Mouse (Mus musculus) heart, adult 2 months (tissue): Measurements from ENCODE around the gene Mlf2. TPM values are rescaled to one million over a fixed set of nuclear protein-coding genes. Genes with fewer than 3 reads are reported as not detected.

Experiments used
- DNase-seq, 2 experiments: peaks; one replicate each; pipeline ENCODE4 v3.0.0; 2021
- H3K27ac ChIP-seq: fragments of 200-600 bp; 2 replicates; pipeline ENCODE4 v1.8.1; 2022
- H3K27me3 ChIP-seq: fragments of 200-500 bp; 2 replicates; pipeline ENCODE4 v1.6.1; 2012; ENCODE audit warnings: mild to moderate bottlenecking, low read length, inconsistent platforms, mixed read lengths; ENCODE audit not compliant: control insufficient read depth, insufficient read depth
- H3K36me3 ChIP-seq: fragments of 200-500 bp; 2 replicates; pipeline ENCODE4 v1.6.1; 2012; ENCODE audit warnings: low read length, inconsistent platforms; ENCODE audit not compliant: control insufficient read depth, insufficient read depth
- H3K4me1 ChIP-seq: fragments of 200-500 bp; 2 replicates; pipeline ENCODE4 v1.6.1; 2011; ENCODE audit warnings: low read length; ENCODE audit not compliant: control insufficient read depth, insufficient read depth
- H3K4me3 ChIP-seq: fragments of 200-600 bp; 2 replicates; pipeline ENCODE4 v1.8.1; 2022
- H3K79me2 ChIP-seq: fragments of 200-500 bp; replicated peaks from 2 replicates; pipeline ENCODE4 v1.6.1; 2012; ENCODE audit warnings: mild to moderate bottlenecking, inconsistent platforms, low read length, moderate library complexity, mixed read lengths; ENCODE audit not compliant: control insufficient read depth, insufficient read depth
- H3K9ac ChIP-seq: fragments of 200-500 bp; 2 replicates; pipeline ENCODE4 v1.6.1; 2012; ENCODE audit warnings: low read depth, mild to moderate bottlenecking, control low read depth, inconsistent platforms, low read length, mixed read lengths
- CTCF ChIP-seq: fragments of 200-600 bp; IDR thresholded peaks from 2 replicates; pipeline ENCODE4 v1.8.1; 2022; ENCODE audit warnings: antibody characterized with exemption, mild to moderate bottlenecking, moderate library complexity
- EP300 ChIP-seq: fragments of 200-500 bp; IDR thresholded peaks from 2 replicates; pipeline ENCODE4 v1.6.1; 2011; ENCODE audit warnings: low read depth, low read length, control low read depth; ENCODE audit not compliant: insufficient read depth
- POLR2A ChIP-seq: fragments of 200-500 bp; IDR thresholded peaks from 2 replicates; pipeline ENCODE4 v1.6.1; 2011; ENCODE audit warnings: mild to moderate bottlenecking, low read depth, low read length, control low read depth; ENCODE audit not compliant: insufficient read depth
- WGBS: fragments of 180-500 bp; shearing (Covaris S2); methylation state at CpG from one replicate; pipeline ENCODE4 v1.1.7; 2018; 5-methylcytosine and 5-hydroxymethylcytosine counted together
- intact Hi-C: fragments of 180-260 bp; cut with DNase I; formaldehyde crosslinking; loops from one replicate; pipeline ENCODE4 v1.15.1; 2025
- polyA plus RNA-seq: library from polyadenylated mRNA; depleted of rRNA; stranded (reverse); fragments of >200 nt; gene quantifications from 2 replicates; pipeline ENCODE4 v1.2.3, GENCODE M21; 2012
- total RNA-seq, 2 experiments: library from RNA; stranded (reverse); gene quantifications; 2 replicates each; pipeline ENCODE4 v1.2.3; 2021

Mlf2 gene
- total and polyA plus RNA-seq, 3 experiments: 179 to 259 (median 194) TPM

- no peak for TF ChIP-seq EP300
- TF ChIP-seq POLR2A: no peak
- TF ChIP-seq CTCF: no peak
- Histone ChIP-seq H3K4me3 (no peak overlapping the region), H3K9ac (no peak overlapping the region), H3K27ac (no peak overlapping the region), H3K27me3 (no peaks in the 10 kb centered on the region), H3K4me1 (peaks cover 3% of the 10 kb centered on the region; the same call in 1 of the 2 replicates), H3K36me3 (no peaks in the 10 kb centered on the region), H3K79me2 (no peaks in the 10 kb centered on the region)
- DNase-seq: no peak
- 42% methylated on average over 1 of the region's 1 CpGs for WGBS
- intact Hi-C loops: no loop called here
Observed at GRCm38 (mm10) chr6:124907767-124908166, 23.4 kb upstream of the Mlf2 start.

- H3K27me3 ChIP-seq: no peaks in the 10 kb centered on the region
- H3K9ac ChIP-seq: peak overlapping the region; percentile 24
- TF ChIP-seq EP300: no peak
- TF ChIP-seq CTCF: no peak
- no peak for TF ChIP-seq POLR2A
- H3K27ac ChIP-seq: no peak overlapping the region
- H3K79me2 ChIP-seq: no peaks in the 10 kb centered on the region
- DNase-seq: no peak
- no peaks in the 10 kb centered on the region; the same call in 1 of the 2 replicates for H3K4me1 ChIP-seq
- H3K36me3 ChIP-seq: no peaks in the 10 kb centered on the region
- intact Hi-C loops: no loop called here
- no peak overlapping the region for H3K4me3 ChIP-seq
- 42% methylated on average over 32 of the region's 32 CpGs for WGBS
Observed at GRCm38 (mm10) chr6:124910032-124910431, 21.2 kb upstream of the Mlf2 start.

GRCm38 (mm10) chr6:124911533-124912218 is 19.5 kb upstream of the Mlf2 start, which contains the start of gene Lag3:
Lag3 (minus strand) TSS chr6:124911705.
- Histone ChIP-seq H3K9ac (no peak within 1 kb of the TSS), H3K27ac (no peak within 1 kb of the TSS), H3K79me2 (no peaks in the 10 kb centered on the region), H3K4me1 (peaks cover 9% of the 10 kb centered on the region), H3K27me3 (no peaks in the 10 kb centered on the region), H3K36me3 (no peaks in the 10 kb centered on the region), H3K4me3 (no peak within 1 kb of the TSS)
- no peak for DNase-seq
- intact Hi-C loops: no loop called here
- 31% methylated on average over 13 of the region's 13 CpGs for WGBS
- TF ChIP-seq CTCF (no peak), POLR2A (no peak), EP300 (no peak)

- TF ChIP-seq POLR2A (no peak), CTCF (no peak), EP300 (no peak)
- no peaks in the 10 kb centered on the region for H3K36me3 ChIP-seq
- intact Hi-C loops: no loop called here
- no peak overlapping the region for H3K9ac ChIP-seq
- no peak overlapping the region for H3K27ac ChIP-seq
- H3K79me2 ChIP-seq: 0 out of 2 replicates have a peak, but pooled peaks cover 2% of the 10 kb centered on the region
- 44% methylated on average over 6 of the region's 6 CpGs for WGBS
- H3K4me3 ChIP-seq: no peak overlapping the region
- DNase-seq: no peak
- H3K27me3 ChIP-seq: no peaks in the 10 kb centered on the region
- H3K4me1 ChIP-seq: peaks cover 9% of the 10 kb centered on the region
Observed at GRCm38 (mm10) chr6:124913214-124913613, 18.0 kb upstream of the Mlf2 start.

- peaks cover 9% of the 10 kb centered on the region for H3K4me1 ChIP-seq
- H3K36me3 ChIP-seq: no peaks in the 10 kb centered on the region
Observed at GRCm38 (mm10) chr6:124913721-124914285, 17.4 kb upstream of the Mlf2 start.

GRCm38 (mm10) chr6:124914511-124914910 is 16.7 kb upstream of the Mlf2 start:
- H3K36me3 ChIP-seq: no peaks in the 10 kb centered on the region
- H3K79me2 ChIP-seq: 0 out of 2 replicates have a peak, but pooled peaks cover 2% of the 10 kb centered on the region
- no peak overlapping the region for H3K4me3 ChIP-seq
- no peaks in the 10 kb centered on the region for H3K27me3 ChIP-seq
- H3K27ac ChIP-seq: no peak overlapping the region
- no peak for DNase-seq
- intact Hi-C loops: no loop called here
- peaks cover 9% of the 10 kb centered on the region for H3K4me1 ChIP-seq
- WGBS: 77% methylated on average over 7 of the region's 7 CpGs
- H3K9ac ChIP-seq: no peak overlapping the region
- TF ChIP-seq CTCF: no peak
- TF ChIP-seq EP300: no peak
- no peak for TF ChIP-seq POLR2A

More at GRCm38 (mm10) chr6:124913721-124914285, 17.4 kb upstream of the Mlf2 start:
- WGBS: 73% methylated on average over 14 of the region's 14 CpGs
- no peak overlapping the region for H3K27ac ChIP-seq
- no peak overlapping the region for H3K4me3 ChIP-seq
- DNase-seq: no peak
- TF ChIP-seq POLR2A: no peak
- TF ChIP-seq CTCF: no peak
- no peak for TF ChIP-seq EP300
- 0 out of 2 replicates have a peak, but pooled peaks cover 2% of the 10 kb centered on the region for H3K79me2 ChIP-seq
- intact Hi-C loops: no loop called here
- H3K9ac ChIP-seq: no peak overlapping the region
- no peaks in the 10 kb centered on the region for H3K27me3 ChIP-seq
